Mouse (Mus musculus) kidney, adult 9 months (tissue): ENCODE measurements at regions not wholly inside any gene's neighbourhood (a gene's known extent, or its start where the extent isn't known, plus 50 kb on each side); places are given as distances from the start of the nearest gene placed in this dataset.
"Not testable (repeated sequence)": the region's sequence is repeated elsewhere in the genome, so short reads cannot be mapped to it uniquely, and the experiment has no call there.

Experiments used
- DNase-seq: peaks from one replicate; pipeline ENCODE4 v3.0.0; 2022

DNA sequence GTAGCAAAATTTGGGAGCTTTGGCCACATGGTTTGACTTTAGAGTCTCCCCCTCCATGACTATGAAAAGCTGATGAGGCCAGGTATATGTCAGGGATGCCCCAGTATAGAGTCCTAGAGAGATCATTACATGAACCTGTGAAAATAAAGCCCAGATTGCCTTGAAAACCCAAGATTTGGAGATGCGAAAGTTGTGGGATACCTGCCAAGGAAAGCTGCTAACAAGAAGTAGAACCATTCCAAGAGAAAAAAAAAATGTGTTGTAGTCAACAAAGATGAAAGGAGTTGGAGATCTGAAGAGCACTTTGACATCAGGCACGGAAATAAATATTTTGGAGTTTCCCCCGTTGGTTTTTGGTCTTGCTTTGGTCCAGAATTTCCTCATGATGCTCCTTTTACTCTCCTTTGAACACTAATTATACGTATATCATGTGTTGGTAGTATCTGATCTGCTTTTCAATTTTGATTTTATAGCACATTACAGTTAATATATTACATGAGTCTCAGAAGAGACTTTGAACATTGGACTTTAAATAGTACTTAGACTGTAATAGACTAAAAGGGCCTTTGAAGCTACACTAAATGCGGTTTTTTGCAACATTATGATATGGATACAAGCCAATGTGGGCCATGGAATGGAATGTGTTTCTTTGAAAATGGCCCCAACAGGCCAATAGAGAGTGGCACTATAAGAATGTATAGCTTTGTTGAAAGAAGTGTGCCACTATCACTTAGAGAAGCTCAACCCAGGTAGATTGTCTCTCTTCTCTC, 461.2 kb downstream of the Jrkl start:
- peak; percentile 58 for DNase-seq

DNA sequence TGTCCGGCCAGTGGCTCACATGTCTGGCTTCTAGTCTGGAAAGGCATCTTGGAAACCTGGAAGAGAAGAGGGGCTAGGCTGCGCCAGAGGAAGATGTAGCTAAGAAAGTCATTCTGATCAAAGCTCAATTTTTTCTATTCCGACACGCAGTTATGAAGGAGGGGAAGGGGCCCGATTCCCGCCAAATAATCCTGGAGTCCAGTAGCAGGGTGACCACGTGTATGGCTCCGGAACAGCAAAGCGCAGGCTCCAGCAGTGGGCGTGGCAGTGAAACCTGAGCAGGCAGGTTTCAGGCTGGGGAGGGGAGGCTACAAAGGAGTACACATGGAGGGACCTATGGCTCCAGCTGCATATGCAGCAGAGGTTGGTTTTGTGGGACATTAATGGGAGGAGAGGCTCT, 491.8 kb downstream of the Jrkl start:
- DNase-seq, result not testable (repeated sequence)
